Mouse (Mus musculus) liver, adult 2 months (tissue): Measurements from ENCODE around the gene 1110008L16Rik. TPM values are rescaled to one million over a fixed set of nuclear protein-coding genes. Genes with fewer than 3 reads are reported as not detected.
"Not testable (repeated sequence)": the region's sequence is repeated elsewhere in the genome, so short reads cannot be mapped to it uniquely, and the experiment has no call there.

Source experiments
- DNase-seq: peaks from one replicate; pipeline ENCODE4 v3.0.0-alpha.2; 2011; ENCODE audit warnings: low read depth, low spot score; ENCODE audit errors: extremely low read depth
- H3K27ac ChIP-seq: fragments of 200-500 bp; replicated peaks from 2 replicates; pipeline ENCODE4 v1.5.1; 2012; ENCODE audit warnings: low read depth, mild to moderate bottlenecking, control low read depth, inconsistent platforms, low read length; ENCODE audit not compliant: insufficient read depth
- H3K27me3 ChIP-seq: fragments of 200-500 bp; 2 replicates; pipeline ENCODE4 v1.6.1; 2012; ENCODE audit warnings: mild to moderate bottlenecking, moderate library complexity, low read length, inconsistent platforms; ENCODE audit not compliant: control insufficient read depth, insufficient read depth
- H3K36me3 ChIP-seq: fragments of 200-500 bp; 2 replicates; pipeline ENCODE4 v1.6.1; 2012; ENCODE audit warnings: low read length, inconsistent platforms; ENCODE audit not compliant: control insufficient read depth, insufficient read depth
- H3K4me1 ChIP-seq: fragments of 200-500 bp; 2 replicates; pipeline ENCODE4 v1.6.1; 2011; ENCODE audit warnings: low read length; ENCODE audit not compliant: control insufficient read depth, insufficient read depth
- H3K4me3 ChIP-seq: fragments of 200-500 bp; 2 replicates; pipeline ENCODE4 v1.5.1; 2011; ENCODE audit warnings: low read depth, mild to moderate bottlenecking, control low read depth, low read length, moderate library complexity; ENCODE audit not compliant: insufficient read depth
- H3K79me2 ChIP-seq: fragments of 200-500 bp; 2 replicates; pipeline ENCODE4 v1.6.1; 2012; ENCODE audit warnings: inconsistent platforms, mild to moderate bottlenecking, low read length, moderate library complexity; ENCODE audit not compliant: control insufficient read depth, insufficient read depth
- H3K9ac ChIP-seq: fragments of 200-500 bp; 2 replicates; pipeline ENCODE4 v1.6.1; 2012; ENCODE audit warnings: low read depth, mild to moderate bottlenecking, control low read depth, inconsistent platforms, low read length
- CTCF ChIP-seq: fragments of 200-500 bp; IDR thresholded peaks from 2 replicates; pipeline ENCODE4 v1.5.1; 2011; ENCODE audit warnings: low read depth, low read length, control low read depth
- POLR2A ChIP-seq: fragments of 200-500 bp; IDR thresholded peaks from 2 replicates; pipeline ENCODE4 v1.6.1; 2011; ENCODE audit warnings: low read length, control low read depth; ENCODE audit not compliant: insufficient read depth; ENCODE audit errors: extremely low read depth
- WGBS: fragments of 180-500 bp; shearing (Covaris S2); methylation state at CpG from one replicate; pipeline ENCODE4 v1.1.7; 2018; 5-methylcytosine and 5-hydroxymethylcytosine counted together
- polyA plus RNA-seq: library from polyadenylated mRNA; depleted of rRNA; stranded (reverse); fragments of >200 nt; gene quantifications from 2 replicates; pipeline ENCODE4 v1.2.3, GENCODE M21; 2012; rRNA removed
- total RNA-seq: library from RNA; depleted of rRNA; stranded (reverse); fragments of >200 nt; gene quantifications from 2 replicates; pipeline ENCODE4 v1.2.3, GENCODE M21; 2014; rRNA removed

The 1110008L16Rik gene
- total RNA-seq (10.7 and 12.2 TPM in 2 replicates), polyA plus RNA-seq (4.6 and 6.2 TPM in 2 replicates)

DNA sequence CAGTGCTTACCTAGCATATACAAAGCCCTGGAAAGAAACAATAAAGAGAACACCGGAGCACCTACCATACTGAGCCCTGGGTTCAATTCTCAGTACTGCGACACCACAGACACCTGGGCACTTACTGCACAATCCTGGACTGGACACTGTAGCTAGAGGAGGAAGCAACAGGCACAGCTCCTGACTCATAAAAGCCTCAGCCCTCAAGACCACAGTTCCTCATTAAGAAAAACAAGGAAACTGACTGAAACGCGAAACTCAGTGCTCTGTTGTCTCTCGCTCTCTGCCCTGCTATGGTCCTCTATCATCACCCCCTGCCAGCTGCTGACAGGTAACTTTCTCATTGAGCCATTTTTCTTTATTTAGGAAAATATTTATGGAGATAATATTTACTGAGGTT, at the start of gene 1110008L16Rik:
TSS of gene 1110008L16Rik (plus strand) at position 242 of the 400 bp plus-strand sequence.
- Histone ChIP-seq H3K27ac (no peak within 1 kb of the TSS), H3K9ac (no peak within 1 kb of the TSS), H3K27me3 (no peaks in the 10 kb centered on the region), H3K4me3 (no peak within 1 kb of the TSS), H3K4me1 (peaks cover 8% of the 10 kb centered on the region), H3K36me3 (peaks cover 21% of the 10 kb centered on the region), H3K79me2 (peaks cover 4% of the 10 kb centered on the region; the same call in 1 of the 2 replicates)
- DNase-seq = peak; percentile 10
- TF ChIP-seq CTCF (no peak), POLR2A (no peak)
- 91% methylated on average over 5 of the region's 5 CpGs for WGBS

DNA sequence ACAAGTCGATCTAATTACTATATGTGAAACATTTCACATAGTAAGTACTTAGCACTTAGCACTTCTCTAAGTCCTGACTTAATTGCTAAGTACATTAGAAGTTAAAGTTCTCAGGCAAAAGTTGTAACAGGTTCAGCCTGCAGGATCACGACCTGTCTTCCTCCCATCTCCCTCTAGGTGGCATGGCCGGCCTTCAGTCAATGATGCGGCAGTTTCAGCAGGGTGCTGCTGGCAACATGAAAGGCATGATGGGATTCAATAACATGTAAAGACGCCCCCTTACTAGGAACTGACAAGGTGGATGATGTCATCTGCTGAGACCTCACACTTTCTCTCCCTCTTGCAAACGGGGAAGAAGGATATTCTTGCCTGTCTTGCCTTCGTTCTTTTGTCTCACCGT, 37.4 kb upstream of the 1110008L16Rik start:
- WGBS = no CpG with 5 or more reads among the region's 8 CpGs
- H3K9ac ChIP-seq, DNase-seq, H3K27me3 ChIP-seq, H3K79me2 ChIP-seq, H3K4me1 ChIP-seq, H3K4me3 ChIP-seq, H3K27ac ChIP-seq: not testable (repeated sequence)
- H3K36me3 ChIP-seq = peaks cover 12% of the 10 kb centered on the region

DNA sequence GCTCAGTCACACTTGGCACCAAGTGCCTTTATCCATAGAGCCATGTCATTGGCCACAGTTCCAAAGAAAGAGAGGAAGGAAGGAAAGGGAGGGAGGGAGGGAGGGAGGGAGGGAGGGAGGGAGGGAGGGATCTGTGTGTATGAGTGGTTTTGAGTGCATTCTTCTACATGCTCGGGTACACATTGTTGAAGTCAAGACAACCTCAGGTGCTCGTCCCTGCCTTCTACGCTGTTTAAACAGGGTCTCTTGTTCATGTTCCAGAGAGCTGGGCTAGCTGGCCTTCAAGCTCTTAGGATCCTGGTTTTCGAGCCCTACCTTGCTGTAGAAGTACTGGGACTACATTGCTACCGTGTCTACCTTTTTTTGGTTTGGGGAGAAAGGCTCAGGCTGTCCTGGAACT, 36.0 kb upstream of the 1110008L16Rik start:
- H3K36me3 ChIP-seq, H3K4me3 ChIP-seq, DNase-seq, H3K27me3 ChIP-seq, H3K4me1 ChIP-seq, H3K79me2 ChIP-seq, H3K9ac ChIP-seq, H3K27ac ChIP-seq: not testable (repeated sequence)
- WGBS = no CpG with 5 or more reads among the region's 5 CpGs

DNA sequence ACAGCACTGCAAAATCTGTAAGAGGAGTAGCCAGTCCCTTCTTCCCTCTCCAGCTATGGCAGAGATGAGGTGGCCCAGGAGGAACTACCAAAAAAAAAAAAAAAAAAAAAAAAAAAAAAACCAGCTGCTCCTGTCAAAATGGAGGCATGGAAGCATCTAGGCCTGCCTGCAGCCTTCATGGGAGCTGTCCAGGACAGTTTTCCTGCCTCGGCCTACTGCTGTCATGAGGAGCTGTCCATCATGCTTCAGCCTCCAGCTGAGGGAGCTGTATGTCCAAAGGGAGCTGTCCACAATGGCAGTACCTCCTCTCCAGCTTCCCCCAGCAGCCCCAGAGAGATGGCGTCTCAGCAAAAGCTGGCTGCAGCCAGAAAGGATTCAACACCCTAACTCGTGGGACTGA, 27.1 kb upstream of the 1110008L16Rik start:
- DNase-seq = peak; percentile 4
- H3K36me3 ChIP-seq = peaks cover 2% of the 10 kb centered on the region; the same call in 1 of the 2 replicates
- no peak overlapping the region for H3K27ac ChIP-seq
- H3K27me3 ChIP-seq = no peaks in the 10 kb centered on the region
- no peaks in the 10 kb centered on the region for H3K79me2 ChIP-seq
- 82% methylated on average over 3 of the region's 3 CpGs for WGBS
- no peak for TF ChIP-seq POLR2A
- no peak for TF ChIP-seq CTCF
- no peaks in the 10 kb centered on the region for H3K4me1 ChIP-seq
- H3K4me3 ChIP-seq = no peak overlapping the region
- no peak overlapping the region for H3K9ac ChIP-seq

DNA sequence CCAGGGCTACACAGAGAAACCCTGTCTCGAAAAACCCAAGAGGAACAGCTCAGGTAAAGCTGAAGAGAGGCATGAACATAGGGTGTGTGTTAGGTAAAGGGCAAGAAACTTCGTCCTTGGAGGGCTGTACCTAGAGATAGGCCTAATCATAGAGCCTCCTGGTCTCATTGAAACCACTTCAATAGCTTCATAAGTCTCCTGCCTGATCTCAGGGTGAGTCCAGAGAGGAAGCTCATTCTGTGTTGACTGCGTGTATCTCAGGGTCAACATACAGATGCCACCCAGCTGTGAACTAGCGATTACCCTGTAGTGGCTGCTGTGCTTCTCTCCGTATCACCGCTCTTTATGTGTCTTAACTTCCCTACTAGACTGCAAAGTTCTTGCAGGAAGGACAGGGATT, 21.8 kb upstream of the 1110008L16Rik start:
- H3K4me3 ChIP-seq, H3K9ac ChIP-seq, H3K4me1 ChIP-seq, H3K36me3 ChIP-seq, H3K27ac ChIP-seq, H3K79me2 ChIP-seq, DNase-seq, H3K27me3 ChIP-seq: not testable (repeated sequence)
- WGBS = 98% methylated on average over 4 of the region's 6 CpGs

DNA sequence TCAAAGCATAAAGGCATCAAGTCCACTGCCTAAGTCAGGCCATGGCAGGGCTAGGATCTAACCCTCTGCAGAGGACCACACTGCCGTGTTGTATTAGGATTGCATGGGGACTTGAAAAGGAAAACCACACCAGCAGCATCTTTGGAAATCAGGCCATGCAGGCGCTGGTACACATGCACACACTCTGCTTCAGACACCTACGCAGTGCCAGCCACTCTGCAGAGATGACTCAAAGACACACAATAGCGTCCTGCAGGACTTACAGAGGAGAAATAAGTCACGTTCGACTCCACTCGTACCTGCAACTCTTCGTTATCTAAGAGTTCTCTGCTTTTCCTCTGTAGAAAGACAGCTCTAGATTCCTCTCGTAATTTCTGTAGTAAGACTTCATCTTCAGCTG, 1.3 kb upstream of the 1110008L16Rik start:
- Histone ChIP-seq H3K36me3 (peaks cover 30% of the 10 kb centered on the region), H3K79me2 (no peaks in the 10 kb centered on the region), H3K4me3 (no peak overlapping the region), H3K27me3 (no peaks in the 10 kb centered on the region), H3K4me1 (peaks cover 5% of the 10 kb centered on the region; the same call in 1 of the 2 replicates), H3K9ac (no peak overlapping the region), H3K27ac (no peak overlapping the region)
- DNase-seq = no peak
- 94% methylated on average over 9 of the region's 9 CpGs for WGBS
- no peak for TF ChIP-seq CTCF
- no peak for TF ChIP-seq POLR2A
